Mouse (Mus musculus): ENCODE data around the gene Fbxl17.

Fbxl17 gene

GRCm38 (mm10) chr17:63499636-63500155, at the start of gene Fbxl17:
TSS of gene Fbxl17 (minus strand) at chr17:63500017.
- peak; percentile 50 for DNase-seq (ENCODE audit: low spot score)

GRCm38 (mm10) chr17:63547465-63547864, 47.6 kb upstream of the Fbxl17 start:
- DNase-seq (ENCODE audit: low spot score) = no peak

GRCm38 (mm10) chr17:63534576-63535265, 34.9 kb upstream of the Fbxl17 start:
- DNase-seq (ENCODE audit: low spot score) = no peak

- no peak for DNase-seq (ENCODE audit: low spot score)
These were observed 33.4 kb upstream of the Fbxl17 start for GRCm38 (mm10) chr17:63533074-63533836.

- DNase-seq (ENCODE audit: low spot score) = no peak
These were observed 29.7 kb upstream of the Fbxl17 start for GRCm38 (mm10) chr17:63529476-63529875.

- DNase-seq (ENCODE audit: low spot score) = no peak
These were observed 20.9 kb upstream of the Fbxl17 start for GRCm38 (mm10) chr17:63520691-63521090.

- no peak for DNase-seq (ENCODE audit: low spot score)
These were observed 10.6 kb upstream of the Fbxl17 start for GRCm38 (mm10) chr17:63510451-63510850.

GRCm38 (mm10) chr17:63501091-63501490, 1.3 kb upstream of the Fbxl17 start:
- no peak for DNase-seq (ENCODE audit: low spot score)

- DNase-seq (ENCODE audit: low spot score) = peak; percentile 70
These were observed 478 bp upstream of the Fbxl17 start for GRCm38 (mm10) chr17:63500156-63500834.

GRCm38 (mm10) chr17:63498717-63499635, 841 bp downstream of the Fbxl17 start:
- no peak for DNase-seq (ENCODE audit: low spot score)

GRCm38 (mm10) chr17:63498182-63498716, 1.6 kb downstream of the Fbxl17 start:
- peak; percentile 18 for DNase-seq (ENCODE audit: low spot score)

- peak; percentile 47 for DNase-seq (ENCODE audit: low spot score)
These were observed 2.5 kb downstream of the Fbxl17 start for GRCm38 (mm10) chr17:63497206-63497731.

GRCm38 (mm10) chr17:63496153-63496552, 3.7 kb downstream of the Fbxl17 start:
- no peak for DNase-seq (ENCODE audit: low spot score)

GRCm38 (mm10) chr17:63493876-63494580, 5.8 kb downstream of the Fbxl17 start:
- DNase-seq (ENCODE audit: low spot score) = no peak

- DNase-seq (ENCODE audit: low spot score) = no peak
These were observed 6.5 kb downstream of the Fbxl17 start for GRCm38 (mm10) chr17:63493274-63493673.

- no peak for DNase-seq (ENCODE audit: low spot score)
These were observed 7.0 kb downstream of the Fbxl17 start for GRCm38 (mm10) chr17:63492665-63493273.

- no peak for DNase-seq (ENCODE audit: low spot score)
These were observed 10.3 kb downstream of the Fbxl17 start for GRCm38 (mm10) chr17:63489525-63489924.

- DNase-seq (ENCODE audit: low spot score) = peak; percentile 45
These were observed 32.0 kb downstream of the Fbxl17 start for GRCm38 (mm10) chr17:63467866-63468265.

- no peak for DNase-seq (ENCODE audit: low spot score)
These were observed 34.6 kb downstream of the Fbxl17 start for GRCm38 (mm10) chr17:63465239-63465638.

- DNase-seq (ENCODE audit: low spot score) = no peak
These were observed 37.3 kb downstream of the Fbxl17 start for GRCm38 (mm10) chr17:63462512-63462911.
